Mouse (Mus musculus): Measurements from ENCODE around the gene Med24. TPM values are rescaled to one million over a fixed set of nuclear protein-coding genes. Genes with fewer than 3 reads are reported as not detected.

Gene Med24
- polyA plus RNA-seq, 1 experiment from 2014 or later = 55.1 TPM

- H3K4me3 ChIP-seq (ENCODE audit: low read depth, low read length) = no peak overlapping the region
- H3K4me1 ChIP-seq (ENCODE audit: control insufficient read depth, insufficient read depth, low read length) = peaks cover 17% of the 10 kb centered on the region
- H3K4me2 ChIP-seq (ENCODE audit: low read depth, low read length) = no peak overlapping the region
- WGBS = 83% methylated on average over 8 of the region's 8 CpGs
- H3K9me3 ChIP-seq (replicated peaks; ENCODE audit: control insufficient read depth, low read length) = no peaks in the 10 kb centered on the region
- H3K27me3 ChIP-seq (ENCODE audit: control insufficient read depth, insufficient read depth, low read length) = no peaks in the 10 kb centered on the region
- no peaks in the 10 kb centered on the region; the same call in 1 of the 2 replicates for H3K36me3 ChIP-seq (replicated peaks; ENCODE audit: control insufficient read depth, insufficient read depth, low read depth, low read length)
- ATAC-seq (replicated peaks; ENCODE audit: insufficient number of reproducible peaks, low FRiP score, low TSS enrichment, low read depth) = no peak
- no peak for DNase-seq (ENCODE audit: low spot score)
- H3K27ac ChIP-seq (replicated peaks; ENCODE audit: low read depth, low read length) = no peak overlapping the region
- H3K9ac ChIP-seq (replicated peaks; ENCODE audit: low read length) = no peak overlapping the region
These were observed 43.5 kb upstream of the Med24 start for GRCm38 (mm10) chr11:98772667-98773171.

DNA sequence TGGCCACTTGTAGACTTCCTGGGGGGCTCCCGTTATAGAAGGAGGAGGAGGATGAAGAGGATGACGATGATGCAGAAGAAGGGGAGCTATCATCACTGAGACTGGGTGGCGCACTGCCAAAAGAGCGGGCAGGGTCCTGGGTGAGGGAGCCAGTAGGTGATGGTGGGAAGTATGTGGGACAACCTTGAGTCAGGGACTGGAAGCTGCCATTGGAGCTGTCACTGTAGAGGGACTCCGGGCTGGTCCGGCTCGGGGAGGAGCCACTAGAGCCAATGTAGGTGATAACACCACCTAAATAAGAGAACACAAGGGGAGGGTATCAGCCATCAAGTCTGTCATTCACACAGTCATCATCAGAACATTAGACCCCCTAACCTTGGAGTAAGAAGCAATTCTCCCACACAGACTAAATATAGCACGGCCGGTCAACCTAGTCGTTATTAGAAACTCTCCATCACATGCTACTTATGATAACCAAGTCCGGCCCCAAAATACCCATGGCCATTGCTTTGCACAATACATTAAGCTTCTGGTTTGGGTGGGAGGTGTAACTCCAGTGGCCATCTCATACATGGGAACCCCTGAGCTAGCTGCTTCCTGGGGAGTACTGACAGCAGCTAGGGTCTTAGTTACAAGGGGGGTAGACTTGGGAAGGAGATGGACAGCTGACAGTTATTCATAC lies 42.8 kb upstream of the Med24 start:
- Histone ChIP-seq H3K4me3 (ENCODE audit: low read depth, low read length) (no peak overlapping the region), H3K9me3 (replicated peaks; ENCODE audit: control insufficient read depth, low read length) (no peaks in the 10 kb centered on the region), H3K36me3 (replicated peaks; ENCODE audit: control insufficient read depth, insufficient read depth, low read depth, low read length) (no peaks in the 10 kb centered on the region; the same call in 1 of the 2 replicates), H3K4me1 (ENCODE audit: control insufficient read depth, insufficient read depth, low read length) (peaks cover 21% of the 10 kb centered on the region), H3K9ac (replicated peaks; ENCODE audit: low read length) (no peak overlapping the region), H3K27ac (replicated peaks; ENCODE audit: low read depth, low read length) (no peak overlapping the region), H3K27me3 (ENCODE audit: control insufficient read depth, insufficient read depth, low read length) (no peaks in the 10 kb centered on the region), H3K4me2 (ENCODE audit: low read depth, low read length) (no peak overlapping the region)
- 95% methylated on average over 11 of the region's 11 CpGs for WGBS
- ATAC-seq (replicated peaks; ENCODE audit: insufficient number of reproducible peaks, low FRiP score, low TSS enrichment, low read depth) = no peak
- no peak for DNase-seq (ENCODE audit: low spot score)

GRCm38 (mm10) chr11:98771131-98771530 lies 41.9 kb upstream of the Med24 start:
- WGBS = 95% methylated on average over 18 of the region's 18 CpGs
- peaks cover 23% of the 10 kb centered on the region for H3K4me1 ChIP-seq (ENCODE audit: control insufficient read depth, insufficient read depth, low read length)

GRCm38 (mm10) chr11:98770096-98770975 lies 41.1 kb upstream of the Med24 start:
- no peak for DNase-seq (ENCODE audit: low spot score)
- H3K27ac ChIP-seq (replicated peaks; ENCODE audit: low read depth, low read length) = no peak overlapping the region
- no peak overlapping the region for H3K9ac ChIP-seq (replicated peaks; ENCODE audit: low read length)
- no peak overlapping the region for H3K4me2 ChIP-seq (ENCODE audit: low read depth, low read length)
- H3K4me1 ChIP-seq (ENCODE audit: control insufficient read depth, insufficient read depth, low read length) = peaks cover 25% of the 10 kb centered on the region
- WGBS = 94% methylated on average over 26 of the region's 26 CpGs
- ATAC-seq (replicated peaks; ENCODE audit: insufficient number of reproducible peaks, low FRiP score, low TSS enrichment, low read depth) = no peak
- no peaks in the 10 kb centered on the region for H3K9me3 ChIP-seq (replicated peaks; ENCODE audit: control insufficient read depth, low read length)
- no peak overlapping the region for H3K4me3 ChIP-seq (ENCODE audit: low read depth, low read length)
- H3K36me3 ChIP-seq (replicated peaks; ENCODE audit: control insufficient read depth, insufficient read depth, low read depth, low read length) = no peaks in the 10 kb centered on the region; the same call in 1 of the 2 replicates
- no peaks in the 10 kb centered on the region for H3K27me3 ChIP-seq (ENCODE audit: control insufficient read depth, insufficient read depth, low read length)

More at GRCm38 (mm10) chr11:98771131-98771530, 41.9 kb upstream of the Med24 start:
- no peaks in the 10 kb centered on the region for H3K27me3 ChIP-seq (ENCODE audit: control insufficient read depth, insufficient read depth, low read length)
- H3K27ac ChIP-seq (replicated peaks; ENCODE audit: low read depth, low read length) = no peak overlapping the region
- H3K4me2 ChIP-seq (ENCODE audit: low read depth, low read length) = no peak overlapping the region
- no peaks in the 10 kb centered on the region; the same call in 1 of the 2 replicates for H3K36me3 ChIP-seq (replicated peaks; ENCODE audit: control insufficient read depth, insufficient read depth, low read depth, low read length)
- no peak for DNase-seq (ENCODE audit: low spot score)
- no peak overlapping the region for H3K4me3 ChIP-seq (ENCODE audit: low read depth, low read length)
- ATAC-seq (replicated peaks; ENCODE audit: insufficient number of reproducible peaks, low FRiP score, low TSS enrichment, low read depth) = no peak
- no peak overlapping the region for H3K9ac ChIP-seq (replicated peaks; ENCODE audit: low read length)
- no peaks in the 10 kb centered on the region for H3K9me3 ChIP-seq (replicated peaks; ENCODE audit: control insufficient read depth, low read length)

GRCm38 (mm10) chr11:98769007-98769954 lies 40.0 kb upstream of the Med24 start:
- Histone ChIP-seq H3K27ac (replicated peaks; ENCODE audit: low read depth, low read length) (no peak overlapping the region), H3K9ac (replicated peaks; ENCODE audit: low read length) (no peak overlapping the region), H3K9me3 (replicated peaks; ENCODE audit: control insufficient read depth, low read length) (no peaks in the 10 kb centered on the region), H3K4me1 (ENCODE audit: control insufficient read depth, insufficient read depth, low read length) (peaks cover 23% of the 10 kb centered on the region), H3K4me3 (ENCODE audit: low read depth, low read length) (no peak overlapping the region), H3K36me3 (replicated peaks; ENCODE audit: control insufficient read depth, insufficient read depth, low read depth, low read length) (no peaks in the 10 kb centered on the region; the same call in 1 of the 2 replicates), H3K27me3 (ENCODE audit: control insufficient read depth, insufficient read depth, low read length) (no peaks in the 10 kb centered on the region), H3K4me2 (ENCODE audit: low read depth, low read length) (no peak overlapping the region)
- DNase-seq (ENCODE audit: low spot score) (no peak), ATAC-seq (replicated peaks; ENCODE audit: insufficient number of reproducible peaks, low FRiP score, low TSS enrichment, low read depth) (no peak)
- WGBS = 88% methylated on average over 25 of the region's 25 CpGs

DNA sequence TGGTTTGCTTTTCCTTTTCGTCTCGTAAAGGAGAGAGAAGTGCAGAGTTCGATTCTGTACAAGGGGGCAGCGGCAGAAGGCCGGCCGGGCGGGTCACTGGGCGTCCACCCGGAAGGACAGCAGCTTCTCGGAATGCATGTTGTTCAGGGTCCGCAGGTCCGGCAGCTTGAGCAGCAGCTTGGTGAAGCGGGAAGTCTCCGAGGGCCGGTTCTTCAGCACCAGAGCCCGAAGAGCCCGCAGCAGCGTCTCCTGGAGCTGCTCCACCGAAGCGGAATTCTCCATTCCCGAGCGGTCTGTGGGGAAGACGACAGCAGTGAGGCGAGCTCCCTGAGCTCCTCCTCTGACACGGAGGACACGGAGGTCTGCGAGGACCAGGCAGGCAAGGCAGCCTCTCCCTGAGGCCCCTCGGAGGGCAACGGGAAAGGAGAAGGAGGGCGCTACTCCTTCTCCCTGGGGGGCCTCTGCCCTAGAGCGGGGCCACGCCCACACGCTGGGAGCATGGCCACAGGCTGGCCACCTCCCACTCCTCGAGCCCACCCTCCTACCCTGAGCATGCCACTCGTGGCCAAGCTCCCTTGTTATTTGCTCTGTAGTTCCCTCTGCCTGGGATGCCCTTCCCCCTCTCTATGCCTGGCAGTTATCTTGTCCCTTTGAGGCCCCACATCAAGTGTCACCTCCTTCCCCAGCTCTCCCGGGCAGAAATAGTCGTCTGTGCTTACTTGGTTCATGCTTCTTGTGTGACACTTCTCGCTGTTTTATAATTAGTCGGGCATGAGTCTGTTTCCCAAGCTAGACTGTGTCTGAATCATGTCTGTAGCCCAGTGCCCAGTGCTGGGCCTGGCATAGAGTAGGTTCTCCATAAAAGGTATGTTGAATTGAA lies 39.1 kb upstream of the Med24 start:
- Histone ChIP-seq H3K4me1 (ENCODE audit: control insufficient read depth, insufficient read depth, low read length) (peaks cover 17% of the 10 kb centered on the region; the same call in 1 of the 2 replicates), H3K36me3 (replicated peaks; ENCODE audit: control insufficient read depth, insufficient read depth, low read depth, low read length) (no peaks in the 10 kb centered on the region; the same call in 1 of the 2 replicates), H3K27ac (replicated peaks; ENCODE audit: low read depth, low read length) (0 out of 2 replicates have a peak overlapping the region, but pooled peaks have one; percentile 35), H3K9me3 (replicated peaks; ENCODE audit: control insufficient read depth, low read length) (no peaks in the 10 kb centered on the region), H3K27me3 (ENCODE audit: control insufficient read depth, insufficient read depth, low read length) (no peaks in the 10 kb centered on the region), H3K4me2 (ENCODE audit: low read depth, low read length) (peak overlapping the region; percentile 36), H3K4me3 (ENCODE audit: low read depth, low read length) (peak overlapping the region; percentile 12; the same call in 1 of the 2 replicates), H3K9ac (replicated peaks; ENCODE audit: low read length) (peak overlapping the region; percentile 41)
- DNase-seq (ENCODE audit: low spot score) (no peak), ATAC-seq (replicated peaks; ENCODE audit: insufficient number of reproducible peaks, low FRiP score, low TSS enrichment, low read depth) (no peak)
- 27% methylated on average over 39 of the region's 39 CpGs for WGBS
